Mouse (Mus musculus) intestine, embryonic 16.5 days (tissue): ENCODE measurements at regions not wholly inside any gene's neighbourhood (a gene's known extent, or its start where the extent isn't known, plus 50 kb on each side); places are given as distances from the start of the nearest gene placed in this dataset.
A peak's percentile ranks its signal among the peaks of the same experiment; 100 is the strongest.

Experiments
- ATAC-seq: fragments of 200-750 bp; cut with Nextera tagmentation; 2 replicates; pipeline ENCODE4 v1.8.0; 2017; ENCODE audit warnings: moderate TSS enrichment, moderate library complexity
- H3K27ac ChIP-seq: fragments of 300-500 bp; sonication (generic); 2 replicates; pipeline ENCODE4 v1.5.1; 2014; ENCODE audit warnings: mild to moderate bottlenecking, low read length
- H3K27me3 ChIP-seq: fragments of 300-500 bp; sonication (generic); replicated peaks from 2 replicates; pipeline ENCODE4 v1.6.1; 2014; ENCODE audit warnings: low read length, control low read depth, mixed read lengths; ENCODE audit not compliant: control insufficient read depth, insufficient read depth
- H3K36me3 ChIP-seq: fragments of 300-500 bp; sonication (generic); 2 replicates; pipeline ENCODE4 v1.6.1; 2014; ENCODE audit warnings: low read length, control low read depth; ENCODE audit not compliant: control insufficient read depth, insufficient read depth
- H3K4me1 ChIP-seq: fragments of 300-500 bp; sonication (generic); 2 replicates; pipeline ENCODE4 v1.6.1; 2014; ENCODE audit warnings: low read length, control low read depth, mixed read lengths; ENCODE audit not compliant: control insufficient read depth, insufficient read depth
- H3K4me2 ChIP-seq: fragments of 300-500 bp; sonication (generic); 2 replicates; pipeline ENCODE4 v1.6.1; 2014; ENCODE audit warnings: low read depth, low read length, control low read depth
- H3K4me3 ChIP-seq: fragments of 300-500 bp; sonication (generic); 2 replicates; pipeline ENCODE4 v1.5.1; 2014; ENCODE audit warnings: mild to moderate bottlenecking, low read length
- H3K9ac ChIP-seq: fragments of 300-500 bp; sonication (generic); 2 replicates; pipeline ENCODE4 v1.6.1; 2014; ENCODE audit warnings: low read depth, low read length
- H3K9me3 ChIP-seq: fragments of 300-500 bp; sonication (generic); 2 replicates; pipeline ENCODE4 v1.6.1; 2016; ENCODE audit warnings: low read length, control low read depth; ENCODE audit not compliant: control insufficient read depth
- WGBS: fragments of 180-500 bp; shearing (Covaris S2); extraction: QIAGEN DNeasy Blood & Tissue Kit; methylation state at CpG from one replicate; pipeline ENCODE4 v1.1.7; 2014; 5-methylcytosine and 5-hydroxymethylcytosine counted together

DNA sequence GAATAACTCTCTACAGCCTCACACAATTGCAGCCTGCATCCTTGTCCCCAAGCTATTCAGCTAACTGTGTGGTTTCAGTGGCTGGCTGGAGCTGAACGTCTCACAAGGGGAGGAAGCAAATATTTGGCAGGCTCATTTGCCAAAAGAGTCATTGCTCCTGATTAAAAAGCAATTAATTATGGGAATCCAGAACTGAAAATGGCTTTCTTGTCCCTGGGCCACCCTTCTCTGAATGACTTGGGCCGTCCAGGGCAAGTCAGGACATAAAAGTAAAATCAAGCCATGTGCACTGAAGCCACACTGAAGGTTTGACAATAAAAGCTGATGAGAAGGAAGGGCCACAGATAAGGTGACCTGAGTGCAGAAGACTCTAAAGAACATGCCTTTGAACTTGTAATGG is 639.4 kb upstream of the A1bg start:
- no peak for ATAC-seq
- WGBS = 32% methylated on average over 2 of the region's 2 CpGs

DNA sequence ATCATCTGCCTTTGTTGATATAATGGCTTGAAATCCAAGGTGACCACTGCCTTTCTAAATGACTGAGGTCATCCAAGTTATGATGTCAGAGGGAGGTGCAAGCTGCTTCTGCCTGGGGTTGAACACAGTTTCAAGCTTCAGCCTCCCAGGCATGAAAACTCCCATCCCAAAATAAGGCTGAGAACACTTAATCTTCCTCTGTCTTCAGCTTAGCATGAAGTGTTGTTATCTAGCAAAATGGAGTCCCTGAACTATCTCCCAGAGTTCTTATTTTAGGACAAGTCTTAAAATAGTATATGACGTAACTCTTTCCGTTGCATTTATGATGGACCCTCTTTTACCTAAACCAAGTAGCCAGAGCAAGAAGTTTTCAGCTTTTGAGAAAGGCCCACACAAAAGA is 631.1 kb upstream of the A1bg start:
- ATAC-seq = no peak
- Histone ChIP-seq H3K27me3 (no peaks in the 10 kb centered on the region), H3K4me3 (no peak overlapping the region), H3K36me3 (no peaks in the 10 kb centered on the region), H3K9me3 (no peaks in the 10 kb centered on the region), H3K9ac (no peak overlapping the region), H3K4me1 (no peaks in the 10 kb centered on the region), H3K4me2 (no peak overlapping the region), H3K27ac (no peak overlapping the region)
- 86% methylated on average over 2 of the region's 2 CpGs for WGBS

More for the DNA sequence above, 639.4 kb upstream of the A1bg start:
- Histone ChIP-seq H3K4me3 (no peak overlapping the region), H3K27me3 (no peaks in the 10 kb centered on the region), H3K9me3 (no peaks in the 10 kb centered on the region), H3K4me1 (no peaks in the 10 kb centered on the region), H3K9ac (no peak overlapping the region), H3K36me3 (no peaks in the 10 kb centered on the region), H3K4me2 (no peak overlapping the region), H3K27ac (no peak overlapping the region)

DNA sequence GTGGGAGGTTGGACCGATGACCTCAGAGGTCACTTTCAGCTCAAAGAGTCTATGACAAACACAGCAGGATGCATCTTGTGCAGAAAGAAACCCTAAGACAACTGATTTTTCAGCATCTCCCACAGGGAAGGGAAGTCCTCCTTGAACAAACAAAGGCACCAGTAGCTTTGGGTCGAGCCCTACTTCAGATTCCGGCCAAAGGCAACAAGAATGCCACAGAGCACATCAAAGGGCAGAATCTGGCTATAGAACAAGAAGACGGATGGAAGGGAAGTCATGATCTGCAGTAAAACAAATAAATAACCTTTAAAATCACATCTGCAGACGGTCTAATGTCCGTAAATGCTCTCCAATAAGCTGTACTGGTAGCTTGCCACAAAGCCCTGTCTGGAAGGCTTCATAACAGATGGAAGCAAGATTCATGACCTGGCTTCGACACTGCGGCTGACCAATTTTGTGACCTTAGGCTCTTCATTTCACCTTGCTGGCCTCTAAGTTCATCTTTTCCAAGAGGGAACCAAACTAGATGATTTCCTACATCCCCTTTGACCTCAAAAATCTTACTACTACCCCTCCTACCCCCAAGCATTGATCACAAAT is 630.4 kb upstream of the A1bg start:
- 64% methylated on average over 8 of the region's 8 CpGs for WGBS
- H3K9ac ChIP-seq = no peak overlapping the region
- H3K36me3 ChIP-seq = no peaks in the 10 kb centered on the region
- no peaks in the 10 kb centered on the region for H3K4me1 ChIP-seq
- no peaks in the 10 kb centered on the region for H3K9me3 ChIP-seq
- no peak overlapping the region for H3K4me3 ChIP-seq
- H3K27ac ChIP-seq = no peak overlapping the region
- no peak overlapping the region for H3K4me2 ChIP-seq
- no peak for ATAC-seq
- no peaks in the 10 kb centered on the region for H3K27me3 ChIP-seq

DNA sequence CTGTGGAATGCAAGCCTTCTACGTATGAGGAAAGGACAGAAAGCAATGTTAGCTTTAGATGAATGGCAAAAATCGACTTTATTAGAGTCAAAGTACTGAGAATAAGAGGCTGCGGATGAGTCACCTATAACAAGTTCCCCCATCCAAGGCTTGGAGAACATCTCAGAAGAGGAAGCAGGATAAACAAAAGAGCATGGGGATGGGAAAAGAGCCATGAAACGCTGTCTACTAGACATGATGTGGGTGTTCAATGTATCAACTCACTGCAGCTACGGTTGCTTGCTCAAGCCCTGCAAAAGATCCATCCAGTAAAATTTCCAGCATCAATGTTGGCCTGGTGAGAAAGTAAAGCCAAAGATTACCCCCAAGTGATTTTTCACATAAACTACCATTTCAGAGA is 628.4 kb upstream of the A1bg start:
- Histone ChIP-seq H3K9me3 (no peaks in the 10 kb centered on the region), H3K4me2 (no peak overlapping the region), H3K27ac (no peak overlapping the region), H3K4me1 (no peaks in the 10 kb centered on the region), H3K4me3 (no peak overlapping the region), H3K9ac (no peak overlapping the region), H3K27me3 (no peaks in the 10 kb centered on the region), H3K36me3 (no peaks in the 10 kb centered on the region)
- ATAC-seq = no peak
- WGBS = 87% methylated on average over 5 of the region's 5 CpGs

DNA sequence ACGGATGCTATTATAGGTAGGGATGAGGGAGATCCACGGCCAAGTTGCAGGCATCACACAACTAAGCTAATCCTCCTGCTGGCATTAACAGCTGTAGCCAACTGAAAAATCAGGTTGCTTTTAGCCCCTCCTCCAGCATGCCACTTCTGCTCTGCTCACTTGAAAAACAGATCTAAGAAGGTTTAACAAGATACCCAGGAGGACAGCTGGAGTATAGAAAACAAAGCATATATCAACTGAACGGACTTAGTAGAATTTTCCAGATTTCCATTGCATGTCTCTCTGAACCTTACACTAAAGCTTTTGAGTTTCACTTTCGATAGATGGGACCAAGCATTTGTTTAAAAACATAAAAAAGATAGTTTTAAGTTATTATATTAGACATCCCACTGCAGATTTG is 625.6 kb upstream of the A1bg start:
- Histone ChIP-seq H3K4me3 (no peak overlapping the region), H3K36me3 (no peaks in the 10 kb centered on the region), H3K4me2 (no peak overlapping the region), H3K9ac (no peak overlapping the region), H3K9me3 (no peaks in the 10 kb centered on the region), H3K4me1 (no peaks in the 10 kb centered on the region), H3K27ac (no peak overlapping the region), H3K27me3 (no peaks in the 10 kb centered on the region)
- no peak for ATAC-seq
- WGBS = 51% methylated on average over 4 of the region's 4 CpGs

DNA sequence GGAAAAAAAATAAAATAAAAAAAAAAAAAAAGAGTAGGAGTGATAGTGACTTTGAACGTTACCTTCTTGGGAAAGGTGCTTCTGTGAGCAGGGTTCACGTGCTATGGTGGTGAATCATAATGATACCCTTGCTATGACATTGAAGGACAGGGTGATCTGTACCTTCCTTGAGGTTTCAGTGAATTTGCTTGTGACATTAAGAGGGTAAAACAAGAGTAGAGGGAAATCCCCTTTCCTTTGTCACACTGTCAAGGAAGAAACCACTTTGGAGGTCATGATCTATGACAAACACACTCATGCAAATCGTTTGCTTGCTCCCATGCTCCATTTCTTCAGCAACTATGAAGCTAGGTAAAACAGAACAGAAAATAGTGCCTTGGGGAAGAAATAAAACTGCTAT is 623.8 kb upstream of the A1bg start:
- Histone ChIP-seq H3K9ac (no peak overlapping the region), H3K4me2 (no peak overlapping the region), H3K27ac (no peak overlapping the region), H3K27me3 (no peaks in the 10 kb centered on the region), H3K36me3 (no peaks in the 10 kb centered on the region), H3K4me1 (no peaks in the 10 kb centered on the region), H3K9me3 (no peaks in the 10 kb centered on the region), H3K4me3 (no peak overlapping the region)
- no peak for ATAC-seq
- 81% methylated on average over 3 of the region's 3 CpGs for WGBS

DNA sequence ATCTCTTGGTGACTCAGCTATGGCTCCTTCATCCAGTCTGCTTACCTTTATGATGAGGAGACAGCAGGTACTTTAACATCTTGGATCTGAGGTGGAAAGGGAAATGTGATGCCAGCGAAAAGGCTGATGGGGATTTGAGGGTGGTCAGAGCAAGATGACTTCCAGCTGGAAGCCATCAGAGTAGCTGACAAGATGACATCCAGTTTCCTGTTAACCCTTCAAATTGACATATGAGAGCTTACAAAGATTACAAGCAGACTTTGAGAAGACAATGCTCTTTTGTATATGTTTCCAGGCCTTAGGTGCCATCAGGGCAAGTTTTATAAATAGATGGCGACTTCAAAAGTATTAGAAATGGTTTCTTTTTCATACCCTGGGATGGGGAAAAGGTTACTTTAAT is 621.3 kb upstream of the A1bg start:
- ATAC-seq = no peak
- H3K27me3 ChIP-seq = no peaks in the 10 kb centered on the region
- H3K9me3 ChIP-seq = no peaks in the 10 kb centered on the region
- peaks cover 5% of the 10 kb centered on the region; the same call in 1 of the 2 replicates for H3K4me1 ChIP-seq
- no peak overlapping the region for H3K27ac ChIP-seq
- H3K4me3 ChIP-seq = no peak overlapping the region
- no peak overlapping the region for H3K4me2 ChIP-seq
- no peaks in the 10 kb centered on the region for H3K36me3 ChIP-seq
- whole genome bisulfite sequencing = 56% methylated on average over 2 of the region's 2 CpGs
- no peak overlapping the region for H3K9ac ChIP-seq

DNA sequence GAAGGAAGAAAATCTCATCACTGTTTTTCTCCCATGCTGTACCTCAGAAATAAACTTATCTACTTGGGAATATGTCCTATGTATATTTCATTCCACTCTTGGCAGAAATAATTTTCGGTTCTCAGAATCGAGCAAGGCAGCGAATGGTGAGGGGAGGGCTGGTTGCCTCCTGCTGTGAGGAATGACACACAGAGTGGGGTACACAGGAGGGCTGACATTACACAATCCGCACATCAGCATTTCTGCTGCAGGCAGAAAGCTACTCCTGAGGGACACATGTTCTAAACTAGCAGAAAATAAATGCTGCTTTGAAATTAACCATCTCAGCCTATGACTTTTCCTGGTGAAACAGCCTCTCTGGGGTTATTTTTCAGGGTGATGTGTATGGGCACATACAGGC is 618.8 kb upstream of the A1bg start:
- H3K36me3 ChIP-seq = no peaks in the 10 kb centered on the region
- H3K27ac ChIP-seq = no peak overlapping the region
- H3K4me3 ChIP-seq = no peak overlapping the region
- H3K9me3 ChIP-seq = no peaks in the 10 kb centered on the region
- H3K9ac ChIP-seq = no peak overlapping the region
- 60% methylated on average over 4 of the region's 4 CpGs for WGBS
- H3K4me2 ChIP-seq = no peak overlapping the region
- H3K27me3 ChIP-seq = no peaks in the 10 kb centered on the region
- ATAC-seq = no peak
- peaks cover 5% of the 10 kb centered on the region; the same call in 1 of the 2 replicates for H3K4me1 ChIP-seq

DNA sequence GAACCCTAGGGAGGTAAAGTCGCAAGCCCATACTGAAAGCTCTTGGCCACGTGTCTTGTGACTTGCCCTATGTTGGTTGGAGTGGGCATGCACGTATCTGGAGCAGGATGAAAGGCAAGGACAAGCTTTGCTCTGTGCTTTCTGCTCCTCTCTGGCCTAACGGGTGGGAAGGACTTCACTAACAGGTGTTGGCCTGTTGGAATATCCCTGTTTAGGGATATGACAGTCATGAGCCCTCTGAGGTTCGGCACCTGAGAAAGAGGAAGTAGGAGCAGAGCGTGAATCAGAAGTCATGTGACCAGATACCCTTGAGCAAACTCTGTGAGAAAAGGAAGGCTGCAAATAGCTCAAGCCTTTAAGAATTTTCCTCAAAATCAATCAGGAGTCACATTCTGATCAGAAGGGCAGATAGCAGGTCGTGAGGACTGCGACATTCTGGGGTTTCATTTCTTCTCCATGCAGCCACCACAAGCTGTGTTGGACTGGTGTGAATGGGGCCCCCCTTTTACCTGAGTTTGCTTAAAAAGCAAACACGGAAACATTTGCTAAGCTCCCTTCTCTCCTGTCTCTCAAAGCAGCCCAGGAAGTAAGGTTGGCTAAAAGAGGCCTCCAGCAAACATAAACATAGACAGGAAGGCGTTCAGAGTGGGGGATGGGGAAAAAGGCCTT is 618.1 kb upstream of the A1bg start:
- Histone ChIP-seq H3K9ac (no peak overlapping the region), H3K27me3 (no peaks in the 10 kb centered on the region), H3K4me2 (no peak overlapping the region), H3K4me3 (no peak overlapping the region), H3K27ac (no peak overlapping the region), H3K9me3 (no peaks in the 10 kb centered on the region), H3K36me3 (no peaks in the 10 kb centered on the region), H3K4me1 (peaks cover 5% of the 10 kb centered on the region; the same call in 1 of the 2 replicates)
- peak; percentile 67 for ATAC-seq
- 59% methylated on average over 10 of the region's 10 CpGs for WGBS

DNA sequence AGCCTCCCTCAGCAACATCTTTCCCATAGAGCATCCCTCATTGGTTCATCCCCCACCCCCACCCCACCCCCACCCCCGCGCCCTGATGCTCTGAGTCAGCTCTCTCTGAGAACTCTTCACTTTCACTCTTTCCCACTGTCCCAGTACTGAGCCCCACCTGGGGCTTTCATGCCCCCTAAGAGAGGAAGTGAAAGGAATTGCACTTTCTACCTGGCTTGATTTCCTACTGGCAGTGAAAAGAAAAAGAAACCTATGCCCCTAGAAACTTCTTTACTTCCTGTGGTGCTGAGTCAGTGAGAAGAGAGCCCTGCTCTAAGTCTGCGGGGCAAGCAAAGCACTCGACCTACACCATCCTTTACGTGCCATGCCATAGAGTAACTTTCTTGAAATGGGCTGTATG is 616.1 kb upstream of the A1bg start:
- WGBS = 69% methylated on average over 5 of the region's 5 CpGs
- ATAC-seq = no peak

More for the DNA sequence above, 616.1 kb upstream of the A1bg start:
- Histone ChIP-seq H3K4me1 (peaks cover 5% of the 10 kb centered on the region; the same call in 1 of the 2 replicates), H3K36me3 (no peaks in the 10 kb centered on the region), H3K27me3 (no peaks in the 10 kb centered on the region), H3K9me3 (no peaks in the 10 kb centered on the region), H3K4me2 (no peak overlapping the region), H3K4me3 (no peak overlapping the region), H3K27ac (no peak overlapping the region), H3K9ac (no peak overlapping the region)
